Mouse (Mus musculus): ENCODE data around the gene Hoxd13. TPM values are rescaled to one million over a fixed set of nuclear protein-coding genes. Genes with fewer than 3 reads are reported as not detected.

Gene Hoxd13
- polyA plus RNA-seq, 1 experiment from 2014 or later, result 1.0 TPM

- H3K27ac ChIP-seq (ENCODE audit: low read depth, low read length), result no peak overlapping the region
- H3K27me3 ChIP-seq (ENCODE audit: control insufficient read depth, insufficient read depth, low read length), result peaks cover 89% of the 10 kb centered on the region
- H3K36me3 ChIP-seq (ENCODE audit: control insufficient read depth, insufficient read depth, low read length), result no peaks in the 10 kb centered on the region
- no peak overlapping the region for H3K4me2 ChIP-seq (ENCODE audit: low read depth)
- 11% methylated on average over 17 of the region's 17 CpGs for WGBS
- 0 out of 2 replicates have a peak, but pooled peaks cover 5% of the 10 kb centered on the region for H3K4me1 ChIP-seq (ENCODE audit: control insufficient read depth, insufficient read depth, low read length)
- no peak overlapping the region for H3K4me3 ChIP-seq (ENCODE audit: low read depth, low read length)
- H3K9me3 ChIP-seq (ENCODE audit: control insufficient read depth, low read length), result no peaks in the 10 kb centered on the region
- DNase-seq (ENCODE audit: low spot score), result peak; percentile 34
- H3K9ac ChIP-seq (ENCODE audit: low read length), result no peak overlapping the region
- ATAC-seq (ENCODE audit: insufficient read depth, low FRiP score, low TSS enrichment), result no peak
Observed at GRCm38 (mm10) chr2:74653781-74654535, 14.2 kb upstream of the Hoxd13 start.

GRCm38 (mm10) chr2:74654743-74655419 is 13.2 kb upstream of the Hoxd13 start:
- no peak for ATAC-seq (ENCODE audit: insufficient read depth, low FRiP score, low TSS enrichment)
- peaks cover 89% of the 10 kb centered on the region for H3K27me3 ChIP-seq (ENCODE audit: control insufficient read depth, insufficient read depth, low read length)
- H3K4me2 ChIP-seq (ENCODE audit: low read depth), result no peak overlapping the region
- no peaks in the 10 kb centered on the region for H3K9me3 ChIP-seq (ENCODE audit: control insufficient read depth, low read length)
- H3K9ac ChIP-seq (ENCODE audit: low read length), result no peak overlapping the region
- no peaks in the 10 kb centered on the region for H3K36me3 ChIP-seq (ENCODE audit: control insufficient read depth, insufficient read depth, low read length)
- no peak overlapping the region for H3K27ac ChIP-seq (ENCODE audit: low read depth, low read length)
- H3K4me1 ChIP-seq (ENCODE audit: control insufficient read depth, insufficient read depth, low read length), result 0 out of 2 replicates have a peak, but pooled peaks cover 5% of the 10 kb centered on the region
- peak; percentile 14 for DNase-seq (ENCODE audit: low spot score)
- WGBS, result 3% methylated on average over 17 of the region's 20 CpGs
- H3K4me3 ChIP-seq (ENCODE audit: low read depth, low read length), result no peak overlapping the region

GRCm38 (mm10) chr2:74655420-74655781 is 12.7 kb upstream of the Hoxd13 start:
- Histone ChIP-seq H3K9ac (ENCODE audit: low read length) (no peak overlapping the region), H3K27ac (ENCODE audit: low read depth, low read length) (no peak overlapping the region), H3K36me3 (ENCODE audit: control insufficient read depth, insufficient read depth, low read length) (no peaks in the 10 kb centered on the region), H3K4me1 (ENCODE audit: control insufficient read depth, insufficient read depth, low read length) (0 out of 2 replicates have a peak, but pooled peaks cover 5% of the 10 kb centered on the region), H3K9me3 (ENCODE audit: control insufficient read depth, low read length) (no peaks in the 10 kb centered on the region), H3K27me3 (ENCODE audit: control insufficient read depth, insufficient read depth, low read length) (peaks cover 89% of the 10 kb centered on the region), H3K4me3 (ENCODE audit: low read depth, low read length) (peak overlapping the region; percentile 28), H3K4me2 (ENCODE audit: low read depth) (peak overlapping the region; percentile 49)
- WGBS, result 2% methylated on average over 34 of the region's 47 CpGs
- no peak for DNase-seq (ENCODE audit: low spot score)
- no peak for ATAC-seq (ENCODE audit: insufficient read depth, low FRiP score, low TSS enrichment)

GRCm38 (mm10) chr2:74655821-74656631 is 12.1 kb upstream of the Hoxd13 start:
- DNase-seq (ENCODE audit: low spot score) (peak; percentile 73), ATAC-seq (ENCODE audit: insufficient read depth, low FRiP score, low TSS enrichment) (no peak)
- no peaks in the 10 kb centered on the region for H3K9me3 ChIP-seq (ENCODE audit: control insufficient read depth, low read length)
- no peaks in the 10 kb centered on the region for H3K36me3 ChIP-seq (ENCODE audit: control insufficient read depth, insufficient read depth, low read length)
- H3K27ac ChIP-seq (ENCODE audit: low read depth, low read length), result no peak overlapping the region
- no peak overlapping the region; the same call in 1 of the 2 replicates for H3K9ac ChIP-seq (ENCODE audit: low read length)
- peak overlapping the region; percentile 49 for H3K4me2 ChIP-seq (ENCODE audit: low read depth)
- H3K27me3 ChIP-seq (ENCODE audit: control insufficient read depth, insufficient read depth, low read length), result peaks cover 89% of the 10 kb centered on the region
- H3K4me3 ChIP-seq (ENCODE audit: low read depth, low read length), result peak overlapping the region; percentile 28
- WGBS, result 0% methylated on average over 57 of the region's 69 CpGs
- H3K4me1 ChIP-seq (ENCODE audit: control insufficient read depth, insufficient read depth, low read length), result 0 out of 2 replicates have a peak, but pooled peaks cover 5% of the 10 kb centered on the region

GRCm38 (mm10) chr2:74656632-74657021 is 11.5 kb upstream of the Hoxd13 start:
- no peaks in the 10 kb centered on the region for H3K36me3 ChIP-seq (ENCODE audit: control insufficient read depth, insufficient read depth, low read length)
- peaks cover 89% of the 10 kb centered on the region for H3K27me3 ChIP-seq (ENCODE audit: control insufficient read depth, insufficient read depth, low read length)
- peak overlapping the region; percentile 28; the same call in 1 of the 2 replicates for H3K4me3 ChIP-seq (ENCODE audit: low read depth, low read length)
- 0 out of 2 replicates have a peak, but pooled peaks cover 5% of the 10 kb centered on the region for H3K4me1 ChIP-seq (ENCODE audit: control insufficient read depth, insufficient read depth, low read length)
- DNase-seq (ENCODE audit: low spot score) (peak; percentile 31), ATAC-seq (ENCODE audit: insufficient read depth, low FRiP score, low TSS enrichment) (no peak)
- WGBS, result 3% methylated on average over 4 of the region's 4 CpGs
- H3K9ac ChIP-seq (ENCODE audit: low read length), result no peak overlapping the region
- no peaks in the 10 kb centered on the region for H3K9me3 ChIP-seq (ENCODE audit: control insufficient read depth, low read length)
- no peak overlapping the region for H3K27ac ChIP-seq (ENCODE audit: low read depth, low read length)
- H3K4me2 ChIP-seq (ENCODE audit: low read depth), result no peak overlapping the region

GRCm38 (mm10) chr2:74657251-74658023 is 10.7 kb upstream of the Hoxd13 start:
- H3K9ac ChIP-seq (ENCODE audit: low read length), result no peak overlapping the region
- H3K27ac ChIP-seq (ENCODE audit: low read depth, low read length), result no peak overlapping the region
- WGBS, result 2% methylated on average over 62 of the region's 62 CpGs

GRCm38 (mm10) chr2:74658024-74658666 is 10.0 kb upstream of the Hoxd13 start:
- H3K27me3 ChIP-seq (ENCODE audit: control insufficient read depth, insufficient read depth, low read length), result peaks cover 94% of the 10 kb centered on the region
- H3K9me3 ChIP-seq (ENCODE audit: control insufficient read depth, low read length), result no peaks in the 10 kb centered on the region
- WGBS, result under 1% methylated on average over 15 of the region's 15 CpGs
- ATAC-seq (ENCODE audit: insufficient read depth, low FRiP score, low TSS enrichment) (no peak), DNase-seq (ENCODE audit: low spot score) (no peak)
- no peak overlapping the region for H3K4me2 ChIP-seq (ENCODE audit: low read depth)
- H3K4me3 ChIP-seq (ENCODE audit: low read depth, low read length), result peak overlapping the region; percentile 24
- H3K27ac ChIP-seq (ENCODE audit: low read depth, low read length), result peak overlapping the region; percentile 44; the same call in 1 of the 2 replicates
- H3K9ac ChIP-seq (ENCODE audit: low read length), result peak overlapping the region; percentile 23; the same call in 1 of the 2 replicates
- 0 out of 2 replicates have a peak, but pooled peaks cover 5% of the 10 kb centered on the region for H3K4me1 ChIP-seq (ENCODE audit: control insufficient read depth, insufficient read depth, low read length)
- no peaks in the 10 kb centered on the region for H3K36me3 ChIP-seq (ENCODE audit: control insufficient read depth, insufficient read depth, low read length)

More at GRCm38 (mm10) chr2:74657251-74658023, 10.7 kb upstream of the Hoxd13 start:
- peaks cover 89% of the 10 kb centered on the region for H3K27me3 ChIP-seq (ENCODE audit: control insufficient read depth, insufficient read depth, low read length)
- H3K36me3 ChIP-seq (ENCODE audit: control insufficient read depth, insufficient read depth, low read length), result no peaks in the 10 kb centered on the region
- DNase-seq (ENCODE audit: low spot score), result peak; percentile 60
- no peak for ATAC-seq (ENCODE audit: insufficient read depth, low FRiP score, low TSS enrichment)
- 0 out of 2 replicates have a peak overlapping the region, but pooled peaks have one; percentile 20 for H3K4me2 ChIP-seq (ENCODE audit: low read depth)
- H3K4me3 ChIP-seq (ENCODE audit: low read depth, low read length), result peak overlapping the region; percentile 24
- H3K4me1 ChIP-seq (ENCODE audit: control insufficient read depth, insufficient read depth, low read length), result 0 out of 2 replicates have a peak, but pooled peaks cover 5% of the 10 kb centered on the region
- H3K9me3 ChIP-seq (ENCODE audit: control insufficient read depth, low read length), result no peaks in the 10 kb centered on the region

All from neural tube, embryonic 11.5 days (tissue).